Mouse (Mus musculus): ENCODE data around the gene Fermt3. TPM values are rescaled to one million over a fixed set of nuclear protein-coding genes. Genes with fewer than 3 reads are reported as not detected.
A peak's percentile ranks its signal among the peaks of the same experiment; 100 is the strongest.
"Not testable (repeated sequence)": the region's sequence is repeated elsewhere in the genome, so short reads cannot be mapped to it uniquely, and the experiment has no call there.

Gene Fermt3
- total RNA-seq (2014; fragmentation: Nextera tagmentation) (103 and 119 TPM in 2 replicates), total RNA-seq (2017) (182 and 230 TPM in 2 replicates)

GRCm38 (mm10) chr19:7019191-7019590 is at the start of gene Fermt3:
Gene Fermt3 (minus strand): TSS chr19:7019469.
- peak; percentile 68 for ATAC-seq (replicated peaks; ENCODE audit: poor library complexity, severe bottlenecking)

- ATAC-seq (replicated peaks; ENCODE audit: poor library complexity, severe bottlenecking) = peak; percentile 57
These were observed 48.9 kb upstream of the Fermt3 start for GRCm38 (mm10) chr19:7068136-7068535.

- no peak for ATAC-seq (replicated peaks; ENCODE audit: poor library complexity, severe bottlenecking)
These were observed 48.2 kb upstream of the Fermt3 start for GRCm38 (mm10) chr19:7067344-7068050.

GRCm38 (mm10) chr19:7066828-7067342 is 47.6 kb upstream of the Fermt3 start:
- ATAC-seq (replicated peaks; ENCODE audit: poor library complexity, severe bottlenecking) = no peak

GRCm38 (mm10) chr19:7066034-7066827 is 47.0 kb upstream of the Fermt3 start:
- peak; percentile 48 for ATAC-seq (replicated peaks; ENCODE audit: poor library complexity, severe bottlenecking)

GRCm38 (mm10) chr19:7064571-7064970 is 45.3 kb upstream of the Fermt3 start:
- peak; percentile 80 for ATAC-seq (replicated peaks; ENCODE audit: poor library complexity, severe bottlenecking)

- ATAC-seq (replicated peaks; ENCODE audit: poor library complexity, severe bottlenecking) = no peak
These were observed 43.6 kb upstream of the Fermt3 start for GRCm38 (mm10) chr19:7062916-7063315.

GRCm38 (mm10) chr19:7062110-7062509 is 42.8 kb upstream of the Fermt3 start:
- ATAC-seq (replicated peaks; ENCODE audit: poor library complexity, severe bottlenecking) = no peak

GRCm38 (mm10) chr19:7058541-7058940 is 39.3 kb upstream of the Fermt3 start:
- no peak for ATAC-seq (replicated peaks; ENCODE audit: poor library complexity, severe bottlenecking)

- peak; percentile 89 for ATAC-seq (replicated peaks; ENCODE audit: poor library complexity, severe bottlenecking)
These were observed 38.5 kb upstream of the Fermt3 start for GRCm38 (mm10) chr19:7057722-7058207.

GRCm38 (mm10) chr19:7057126-7057721 is 38.0 kb upstream of the Fermt3 start:
- ATAC-seq (replicated peaks; ENCODE audit: poor library complexity, severe bottlenecking) = peak; percentile 16

- ATAC-seq (replicated peaks; ENCODE audit: poor library complexity, severe bottlenecking) = peak; percentile 79
These were observed 37.2 kb upstream of the Fermt3 start, which contains the start of gene Macrod1 for GRCm38 (mm10) chr19:7056248-7057087. Gene Macrod1 (plus strand): TSS chr19:7056810.

- no peak for ATAC-seq (replicated peaks; ENCODE audit: poor library complexity, severe bottlenecking)
These were observed 35.9 kb upstream of the Fermt3 start for GRCm38 (mm10) chr19:7055173-7055572.

GRCm38 (mm10) chr19:7054772-7055171 is 35.5 kb upstream of the Fermt3 start:
- no peak for ATAC-seq (replicated peaks; ENCODE audit: poor library complexity, severe bottlenecking)

GRCm38 (mm10) chr19:7053382-7053781 is 34.1 kb upstream of the Fermt3 start:
- not testable (repeated sequence) for ATAC-seq (replicated peaks; ENCODE audit: poor library complexity, severe bottlenecking)

GRCm38 (mm10) chr19:7044706-7045105 is 25.4 kb upstream of the Fermt3 start:
- ATAC-seq (replicated peaks; ENCODE audit: poor library complexity, severe bottlenecking) = no peak

GRCm38 (mm10) chr19:7044279-7044678 is 25.0 kb upstream of the Fermt3 start:
- ATAC-seq (replicated peaks; ENCODE audit: poor library complexity, severe bottlenecking) = no peak

GRCm38 (mm10) chr19:7041171-7041570 is 21.9 kb upstream of the Fermt3 start:
- ATAC-seq (replicated peaks; ENCODE audit: poor library complexity, severe bottlenecking) = no peak

- ATAC-seq (replicated peaks; ENCODE audit: poor library complexity, severe bottlenecking) = no peak
These were observed 21.4 kb upstream of the Fermt3 start for GRCm38 (mm10) chr19:7040637-7041130.
